Comparison of ENCODE assay signal across 10 mouse cellular contexts in genomic region chr5:139681832-139682630, GRCm38 (mm10). TPM values are rescaled to one million over a fixed set of nuclear protein-coding genes. Genes with fewer than 3 reads are reported as not detected.
DNase-seq lines count a peak whose midpoint lies in the region; ATAC-seq lines count a peak whose summit lies in the region.
"Had no signal": no experiment of that assay in that cellular context is flagged by ENCODE, and none has a peak within 500 bp of the region (broad histone marks: within the 10 kb centered on the region; RNA-seq: fewer than 3 reads in every experiment).

No protein-coding gene starts in this region.

- no peaks in the 10 kb centered on the region for H3K36me3 ChIP-seq in embryonic facial prominence, embryonic 12.5 days
- H3K36me3 ChIP-seq in hindbrain, embryonic 15.5 days = no peaks in the 10 kb centered on the region

- peak; percentile 37; the same call in 1 of the 2 replicates for ATAC-seq in embryonic facial prominence, embryonic 12.5 days (ENCODE audit: insufficient number of reproducible peaks, insufficient read depth, low FRiP score, low TSS enrichment)
- ATAC-seq in hindbrain, embryonic 15.5 days (ENCODE audit: low FRiP score, low read depth) = peak; percentile 56
- ATAC-seq in megakaryocyte progenitor cell, adult 5-6 weeks (replicated peaks; ENCODE audit: poor library complexity) = no peak

- H3K4me1 ChIP-seq in embryonic facial prominence, embryonic 12.5 days = peaks cover 37% of the 10 kb centered on the region
- H3K4me1 ChIP-seq in hindbrain, embryonic 15.5 days (replicated peaks) = peaks cover 26% of the 10 kb centered on the region

- DNase-seq in layer of hippocampus, adult 11-12 months (ENCODE audit: low spot score) = peak; percentile 8
- no peak for DNase-seq in layer of hippocampus, adult 9-10 months (ENCODE audit: low spot score)
- peak; percentile 31 for DNase-seq in neural tube, embryonic 10.5 days (ENCODE audit: extremely low spot score, low spot score)
- DNase-seq in adrenal gland, adult 8-10 months = no peak
- DNase-seq in cerebellum, adult 11-12 months = no peak
- DNase-seq: B cell, adult 2 months had no signal

- WGBS in embryonic facial prominence, embryonic 12.5 days = 2% methylated on average over 20 of the region's 20 CpGs
- 3% methylated on average over 20 of the region's 20 CpGs for WGBS in hindbrain, embryonic 15.5 days

- no peaks in the 10 kb centered on the region for H3K9me3 ChIP-seq in embryonic facial prominence, embryonic 12.5 days
- no peaks in the 10 kb centered on the region for H3K9me3 ChIP-seq in hindbrain, embryonic 15.5 days

- H3K4me3 ChIP-seq in embryonic facial prominence, embryonic 12.5 days = no peak overlapping the region
- H3K4me3 ChIP-seq in hindbrain, embryonic 15.5 days = no peak overlapping the region

- H3K27me3 ChIP-seq in embryonic facial prominence, embryonic 12.5 days = peaks cover 14% of the 10 kb centered on the region
- H3K27me3 ChIP-seq in hindbrain, embryonic 15.5 days = peaks cover 13% of the 10 kb centered on the region

- peak overlapping the region; percentile 9; the same call in 1 of the 2 replicates for H3K4me2 ChIP-seq in embryonic facial prominence, embryonic 12.5 days (replicated peaks)
- H3K4me2 ChIP-seq in hindbrain, embryonic 15.5 days = peak overlapping the region; percentile 35

- peak overlapping the region; percentile 75 for H3K27ac ChIP-seq in embryonic facial prominence, embryonic 12.5 days
- peak overlapping the region; percentile 81 for H3K27ac ChIP-seq in hindbrain, embryonic 15.5 days (replicated peaks)
- H3K27ac ChIP-seq: macrophage had no signal

- H3K9ac ChIP-seq in embryonic facial prominence, embryonic 12.5 days = no peak overlapping the region
- no peak overlapping the region for H3K9ac ChIP-seq in hindbrain, embryonic 15.5 days

RNA-seq across cellular contexts. Expression of gene Micall2, which starts 54.1 kb away (rescaled TPM):
- polyA plus RNA-seq in embryonic facial prominence, embryonic 12.5 days (2016; fragmentation: Nextera tagmentation; extraction: Ambion mirVana) = 7.7 and 8.4 TPM in 2 replicates
- polyA plus RNA-seq in hindbrain, embryonic 15.5 days (2015; fragmentation: Nextera tagmentation; extraction: Ambion mirVana) = 10.1 and 12.2 TPM in 2 replicates
- 10 to 100 TPM in 2 of 4 experiments, 1 to 10 TPM in 2; 7.6 to 28.1 (median 12.6) TPM for total RNA-seq in adrenal gland, adult 8-10 months (2022)
- 7.0 and 8.0 TPM in 2 replicates for total RNA-seq in megakaryocyte progenitor cell, adult 5-6 weeks (2015)
- 2.5 and 3.9 TPM in 2 replicates for total RNA-seq in megakaryocyte progenitor cell, adult 5-6 weeks (2017)

Comparison
In these comparisons a context has a peak if more than half of its experiments do, and no peak if none do; other contexts are left out.
1. DNase-seq: peak in layer of hippocampus, adult 11-12 months (single experiment) and neural tube, embryonic 10.5 days (single experiment); none in layer of hippocampus, adult 9-10 months (single experiment), adrenal gland, adult 8-10 months (single experiment) and cerebellum, adult 11-12 months (single experiment).